Mouse (Mus musculus): ENCODE results near the gene Babam1.

The Babam1 gene

DNA sequence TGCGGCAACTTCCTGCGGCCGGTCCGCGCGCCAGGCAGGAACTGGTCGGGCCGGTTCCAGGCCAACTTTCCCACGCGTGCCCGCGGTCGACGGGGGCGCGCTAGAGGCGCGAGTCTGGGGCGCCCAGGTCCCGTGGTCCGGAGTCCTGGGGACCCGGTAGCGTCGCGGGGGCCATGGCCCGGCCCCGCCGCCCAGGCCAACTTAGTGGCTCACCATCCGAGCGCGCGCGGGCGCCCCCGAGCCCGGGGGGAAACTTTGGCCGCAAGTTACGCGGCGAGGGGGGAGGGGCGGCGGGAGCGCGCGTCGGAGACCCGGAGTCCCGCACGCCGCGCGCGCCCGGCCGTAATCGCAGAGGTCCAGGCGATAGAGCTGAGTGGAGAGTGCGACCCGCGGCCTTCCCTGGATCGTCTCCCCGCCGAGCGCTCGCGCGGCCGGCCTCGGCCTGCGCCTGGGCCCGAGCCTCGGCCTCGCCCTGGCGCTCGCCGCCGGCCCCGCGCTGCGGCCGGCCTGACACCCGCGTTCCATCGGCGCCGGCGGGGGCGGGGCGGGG is 15.2 kb upstream of the Babam1 start, which contains the start of gene Nr2f6:
Gene Nr2f6 (minus strand): TSS at position 540 of the 550 bp plus-strand sequence.
- peak in 1 of 2 experiments; percentile 70 for DNase-seq (ENCODE audit: low spot score in 2 of 2)

DNA sequence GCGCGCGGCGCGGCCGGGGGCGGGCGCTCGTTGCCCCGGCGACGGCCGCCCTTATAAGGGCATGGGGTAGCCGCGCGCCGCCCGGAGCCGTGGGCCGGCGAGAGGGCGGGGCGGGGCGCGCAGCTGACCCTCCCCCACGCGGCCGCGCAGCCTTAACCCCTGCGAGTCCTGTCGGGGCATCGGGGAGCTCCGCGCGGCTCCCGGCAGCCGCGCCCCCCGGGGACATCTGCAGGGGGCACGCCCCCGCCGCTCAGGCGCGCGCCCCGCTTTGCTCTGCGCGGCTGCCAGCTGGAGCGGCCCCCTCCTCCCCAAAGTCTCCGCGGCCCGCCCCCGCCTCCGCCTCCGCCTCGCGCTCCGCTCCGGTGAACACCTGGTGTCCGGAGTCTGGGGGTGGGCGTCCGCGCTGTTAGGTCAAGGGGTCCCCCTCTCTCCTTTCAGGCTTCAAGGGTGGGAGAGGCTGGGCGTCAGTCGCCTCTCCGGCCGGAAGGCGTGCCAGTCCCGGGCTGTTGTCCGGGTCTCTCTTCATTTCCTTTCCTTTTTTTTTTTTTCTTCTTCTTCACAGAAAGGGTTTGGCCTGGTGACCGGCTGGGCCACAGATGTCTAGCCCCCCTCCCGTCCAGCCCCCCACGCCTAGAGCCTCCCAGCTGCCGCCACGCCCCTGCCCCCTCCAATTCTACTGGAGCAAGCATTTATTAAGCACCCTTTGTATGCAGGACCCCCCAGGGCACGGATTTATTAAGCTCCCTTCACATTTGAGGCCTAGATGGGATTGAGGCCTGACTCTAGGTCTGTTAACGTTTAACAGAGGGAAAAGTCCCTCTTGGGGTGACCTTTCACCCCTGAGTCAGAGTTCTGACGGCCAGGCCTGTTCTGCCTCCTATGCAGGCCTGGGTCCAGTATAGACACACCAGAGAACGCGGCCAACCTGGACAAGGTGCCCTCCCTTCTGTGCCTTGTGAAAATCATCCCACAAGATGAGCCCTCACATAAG is 14.4 kb upstream of the Babam1 start:
- peak; percentile 76 to 79 for DNase-seq (ENCODE audit: low spot score in 2 of 2)

DNA sequence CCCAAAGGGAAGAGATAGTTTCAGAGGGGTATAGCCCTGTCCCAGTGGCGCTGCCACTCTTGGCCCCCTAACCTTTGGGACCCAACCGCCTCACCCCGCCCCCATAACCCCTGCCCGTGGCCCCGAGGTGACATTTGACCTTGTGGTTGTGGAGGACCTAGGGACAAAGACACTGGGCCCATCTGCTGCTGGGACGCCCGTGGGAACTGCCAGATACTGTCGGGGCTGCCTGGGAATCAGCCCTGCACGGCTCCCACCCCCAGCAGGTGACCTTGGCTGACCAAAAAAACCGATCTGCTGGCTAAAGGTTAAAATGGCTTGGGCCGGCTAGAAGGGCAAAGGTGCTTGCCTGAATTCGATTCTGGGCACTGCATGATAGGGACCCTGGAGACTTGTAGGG is 13.3 kb upstream of the Babam1 start:
- no peak for DNase-seq (ENCODE audit: low spot score in 2 of 2)

- no peak for DNase-seq (ENCODE audit: low spot score in 2 of 2)
These were observed 12.8 kb upstream of the Babam1 start for GRCm38 (mm10) chr8:71383860-71384259.

DNA sequence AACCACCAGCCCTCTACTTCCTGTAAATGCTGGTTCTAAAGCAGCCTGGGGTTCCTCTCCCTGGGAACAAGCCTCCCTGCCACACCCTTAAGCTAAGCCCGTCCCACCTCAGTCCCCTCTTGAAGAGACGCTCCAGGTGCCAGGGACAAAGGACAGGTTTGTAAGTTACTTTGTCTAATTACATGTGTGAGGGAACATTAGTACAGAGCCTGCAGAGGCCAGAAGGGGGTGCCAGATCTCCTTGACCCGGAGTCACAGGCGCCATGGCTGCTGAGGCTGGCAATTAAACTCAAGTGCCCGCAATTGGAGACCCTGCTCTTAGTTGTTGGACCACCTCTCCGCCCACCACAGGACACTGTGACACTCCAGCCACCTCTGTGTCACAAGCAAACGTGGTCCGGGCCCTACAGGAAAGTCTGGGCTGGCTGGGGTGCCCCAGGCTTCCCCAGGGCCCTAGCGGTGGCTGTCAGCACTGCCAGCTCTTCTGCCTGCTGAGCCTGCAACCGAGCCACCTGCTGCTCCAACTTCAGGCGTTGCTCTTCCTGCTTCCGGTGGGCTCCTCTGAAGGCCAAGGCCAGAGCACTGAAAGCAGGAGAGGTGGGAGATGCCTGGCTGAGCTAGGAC is 11.3 kb upstream of the Babam1 start:
- no peak for DNase-seq (ENCODE audit: low spot score in 2 of 2)

GRCm38 (mm10) chr8:71388267-71388666 is 8.4 kb upstream of the Babam1 start:
- DNase-seq (ENCODE audit: low spot score in 2 of 2), result no peak

DNA sequence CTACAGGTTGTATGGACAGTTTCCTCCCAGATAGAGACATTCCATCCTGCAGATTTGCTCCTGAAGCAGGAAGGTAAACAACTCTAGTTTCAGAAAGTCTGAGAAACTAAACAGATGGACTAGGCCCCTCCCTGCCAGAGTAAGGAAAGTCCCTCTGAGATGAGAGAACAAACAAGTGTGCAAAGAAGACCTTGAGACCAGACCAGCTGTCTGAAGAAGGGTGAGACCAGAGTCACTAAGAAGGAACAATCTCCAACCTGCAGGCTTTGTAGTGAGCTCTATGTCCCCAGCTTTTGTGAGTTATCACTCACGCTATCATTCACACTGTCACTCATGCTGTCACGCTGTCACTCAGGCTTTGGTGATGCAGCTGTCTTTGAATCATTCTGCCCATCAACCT is 5.0 kb upstream of the Babam1 start:
- DNase-seq (ENCODE audit: low spot score in 2 of 2), result no peak

GRCm38 (mm10) chr8:71392391-71392790 is 4.3 kb upstream of the Babam1 start:
- no peak for DNase-seq (ENCODE audit: low spot score in 2 of 2)

- peak in 1 of 2 experiments; percentile 8 for DNase-seq (ENCODE audit: low spot score in 2 of 2)
These were observed 3.8 kb upstream of the Babam1 start for GRCm38 (mm10) chr8:71392871-71393270.

DNA sequence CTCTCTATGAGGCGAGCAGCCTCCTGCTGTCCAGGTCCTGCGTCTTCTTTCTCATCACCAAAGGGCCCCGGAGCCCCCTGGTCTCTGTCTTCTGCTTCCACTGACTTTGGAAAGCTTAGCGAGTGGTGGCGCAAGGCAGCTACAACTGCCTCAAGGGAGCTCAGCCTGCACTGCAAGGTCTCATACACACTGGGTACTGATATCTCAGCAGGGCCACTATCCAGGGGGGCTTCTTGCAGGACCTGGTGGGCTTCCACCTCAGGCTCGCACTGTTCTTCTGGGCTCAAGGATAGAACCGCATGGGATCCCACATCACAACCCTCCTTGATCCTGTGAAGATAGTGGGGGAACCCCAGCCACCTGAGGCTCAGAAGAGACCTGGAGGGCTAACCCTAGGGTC is 2.2 kb upstream of the Babam1 start:
- DNase-seq (ENCODE audit: low spot score in 2 of 2), result peak in 1 of 2 experiments; percentile 5

GRCm38 (mm10) chr8:71395071-71395470 is 1.6 kb upstream of the Babam1 start:
- DNase-seq (ENCODE audit: low spot score in 2 of 2), result peak; percentile 4 to 7

- peak in 1 of 2 experiments; percentile 9 for DNase-seq (ENCODE audit: low spot score in 2 of 2)
These were observed 1.0 kb upstream of the Babam1 start, which contains the start of gene Ushbp1 for GRCm38 (mm10) chr8:71395629-71396028. TSS of gene Ushbp1 (minus strand) at chr8:71395802.

DNA sequence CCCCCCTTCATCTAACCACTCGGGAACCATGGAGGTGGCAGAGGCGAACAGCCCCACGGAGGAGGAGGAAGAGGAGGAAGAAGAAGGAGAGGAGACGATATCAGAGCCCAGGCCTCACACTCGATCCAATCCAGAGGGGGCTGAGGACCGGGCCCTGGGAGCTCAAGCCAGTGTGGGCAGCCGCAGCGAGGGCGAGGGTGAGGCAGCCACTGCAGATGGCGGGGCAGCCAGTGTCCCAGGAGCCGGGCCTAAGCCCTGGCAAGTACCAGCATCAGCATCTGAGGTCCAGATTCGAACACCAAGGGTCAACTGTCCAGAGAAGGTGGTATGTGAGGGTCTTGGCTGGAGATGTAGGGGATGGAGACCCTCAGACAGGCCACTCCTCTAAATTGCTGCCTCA is 1.0 kb downstream of the Babam1 start:
- peak in 1 of 2 experiments; percentile 8 for DNase-seq (ENCODE audit: low spot score in 2 of 2)

GRCm38 (mm10) chr8:71400826-71401225 is 4.2 kb downstream of the Babam1 start:
- no peak for DNase-seq (ENCODE audit: low spot score in 2 of 2)

- no peak for DNase-seq (ENCODE audit: low spot score in 2 of 2)
These were observed 4.8 kb downstream of the Babam1 start for GRCm38 (mm10) chr8:71401454-71401853.

GRCm38 (mm10) chr8:71402446-71402964 is 5.8 kb downstream of the Babam1 start:
- no peak for DNase-seq (ENCODE audit: low spot score in 2 of 2)

GRCm38 (mm10) chr8:71403107-71403885 is 6.6 kb downstream of the Babam1 start:
- DNase-seq (ENCODE audit: low spot score in 2 of 2), result no peak

DNA sequence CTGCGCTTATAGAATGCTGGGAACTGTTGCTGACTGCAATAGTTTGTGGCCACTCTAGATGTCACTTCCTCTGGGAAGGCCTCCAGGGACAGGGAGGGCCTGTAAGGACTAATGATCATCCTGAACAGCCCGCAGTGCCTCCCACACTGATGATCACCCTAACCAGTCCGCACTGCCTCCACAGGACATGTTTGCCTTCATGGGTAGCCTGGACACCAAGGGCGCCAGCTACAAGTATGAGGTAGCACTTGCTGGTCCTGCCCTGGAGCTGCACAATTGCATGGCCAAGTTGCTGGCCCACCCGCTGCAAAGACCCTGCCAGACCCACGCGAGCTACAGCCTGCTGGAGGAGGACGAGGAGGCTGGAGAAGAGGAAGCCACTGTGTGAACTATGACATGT is 7.3 kb downstream of the Babam1 start:
- DNase-seq (ENCODE audit: low spot score in 2 of 2), result no peak

GRCm38 (mm10) chr8:71404951-71405351 is 8.3 kb downstream of the Babam1 start:
- no peak for DNase-seq (ENCODE audit: low spot score in 2 of 2)

DNA sequence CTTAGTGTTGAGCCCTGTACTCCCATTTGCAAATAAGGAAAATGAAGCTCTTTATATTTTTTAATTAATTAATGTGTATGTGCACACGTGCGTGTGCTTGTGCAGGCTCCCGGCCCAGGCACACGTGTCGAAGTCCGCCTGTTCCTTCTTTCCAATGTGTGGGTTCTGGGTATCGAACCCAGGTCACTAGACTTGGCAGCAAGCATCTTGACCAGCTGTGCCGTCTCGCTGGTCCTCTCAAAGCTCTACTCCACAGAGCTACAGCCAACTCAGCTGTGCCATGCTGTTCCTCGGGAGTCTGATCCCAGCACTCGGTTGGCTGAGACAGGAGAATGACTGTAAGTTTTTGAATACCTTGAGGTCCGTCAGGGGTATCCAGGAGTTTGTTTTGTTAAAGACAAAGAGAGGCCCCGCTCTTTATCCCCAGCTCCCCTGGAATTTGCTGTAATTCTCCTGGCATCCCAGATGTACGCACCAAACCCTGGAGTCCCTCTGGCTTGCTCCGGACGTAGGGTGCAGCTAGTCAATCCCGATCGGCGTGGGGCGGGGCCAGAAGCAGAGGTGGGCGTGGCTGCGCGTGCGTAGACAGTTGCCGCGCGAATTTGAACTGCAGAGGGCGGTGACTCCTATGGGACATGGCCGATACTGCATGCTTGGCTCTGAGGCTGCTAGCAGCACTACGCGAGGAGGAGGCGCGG is 8.9 kb downstream of the Babam1 start, which contains the start of gene Ankle1:
Gene Ankle1 (plus strand): TSS at position 610 of the 698 bp plus-strand sequence.
- peak; percentile 87 to 92 for DNase-seq (ENCODE audit: low spot score in 2 of 2)

All from frontal cortex, postnatal 10 days (tissue).